Mouse (Mus musculus) bone marrow, adult 2 months (tissue): Measurements from ENCODE around the gene Kera. TPM values are rescaled to one million over a fixed set of nuclear protein-coding genes. Genes with fewer than 3 reads are reported as not detected.

Source experiments
- H3K27ac ChIP-seq: fragments of 200-500 bp; 2 replicates; pipeline ENCODE4 v1.5.1; 2012; ENCODE audit warnings: low read depth, mild to moderate bottlenecking, control low read depth, inconsistent platforms, low read length; ENCODE audit not compliant: control insufficient read depth, poor library complexity, insufficient read depth
- H3K4me1 ChIP-seq: fragments of 200-500 bp; 2 replicates; pipeline ENCODE4 v1.6.1; 2011; ENCODE audit warnings: low read length; ENCODE audit not compliant: control insufficient read depth, insufficient read depth
- H3K4me3 ChIP-seq: fragments of 200-500 bp; replicated peaks from 2 replicates; pipeline ENCODE3; 2011; ENCODE audit warnings: mild to moderate bottlenecking, low read depth, low read length, control low read depth; ENCODE audit not compliant: control insufficient read depth
- CTCF ChIP-seq: fragments of 200-500 bp; IDR thresholded peaks from 2 replicates; pipeline ENCODE4 v1.5.1; 2011; ENCODE audit warnings: low read length, control low read depth; ENCODE audit not compliant: control insufficient read depth, insufficient read depth
- POLR2A ChIP-seq: fragments of 200-500 bp; IDR thresholded peaks from 2 replicates; pipeline ENCODE4 v1.6.1; 2011; ENCODE audit warnings: low read depth, mild to moderate bottlenecking, control low read depth, low read length, borderline replicate concordance; ENCODE audit not compliant: control insufficient read depth
- WGBS: fragments of 180-500 bp; shearing (Covaris S2); methylation state at CpG from one replicate; pipeline ENCODE4 v1.1.7; 2018; 5-methylcytosine and 5-hydroxymethylcytosine counted together
- polyA plus RNA-seq: library from polyadenylated mRNA; stranded (reverse); fragments of >200 nt; gene quantifications from 2 replicates; pipeline ENCODE4 v1.2.4, GENCODE M21; 2011; ENCODE audit warnings: low replicate concordance; ENCODE audit not compliant: missing spikeins, insufficient read depth, insufficient read length

Kera gene
- polyA plus RNA-seq, 1 experiment = not detected

GRCm38 (mm10) chr10:97591685-97592084, 15.0 kb upstream of the Kera start:
- Histone ChIP-seq H3K27ac (no peak overlapping the region), H3K4me1 (no peaks in the 10 kb centered on the region), H3K4me3 (no peak overlapping the region)
- no peak for TF ChIP-seq CTCF
- TF ChIP-seq POLR2A = no peak
- WGBS = 63% methylated on average over 3 of the region's 3 CpGs

DNA sequence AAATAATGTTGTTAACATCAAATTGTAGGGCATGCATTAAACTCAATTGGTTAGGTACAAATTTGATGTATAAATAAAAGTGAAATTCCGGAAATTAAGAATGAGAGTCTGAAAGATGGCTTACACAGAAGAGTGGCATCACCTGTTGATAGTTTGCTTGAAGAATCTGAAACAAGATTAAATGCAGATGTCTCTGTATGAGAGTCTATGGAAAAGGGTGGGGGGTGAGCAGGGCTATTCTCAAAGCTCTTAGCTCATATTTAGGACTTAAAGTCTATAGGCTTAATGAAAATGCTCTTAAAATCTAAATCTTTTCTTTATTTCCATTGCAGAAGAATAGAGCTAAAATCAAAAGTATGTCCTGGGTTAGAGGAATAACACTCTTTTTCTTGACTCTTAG, 11.0 kb upstream of the Kera start:
- Histone ChIP-seq H3K27ac (no peak overlapping the region), H3K4me1 (no peaks in the 10 kb centered on the region), H3K4me3 (no peak overlapping the region)
- WGBS = 67% methylated on average over 1 of the region's 1 CpGs
- TF ChIP-seq CTCF = no peak

- H3K4me1 ChIP-seq = no peaks in the 10 kb centered on the region
- H3K27ac ChIP-seq = no peak overlapping the region
- H3K4me3 ChIP-seq = no peak overlapping the region
- 59% methylated on average over 4 of the region's 4 CpGs for WGBS
- no peak for TF ChIP-seq CTCF
- no peak for TF ChIP-seq POLR2A
Observed at GRCm38 (mm10) chr10:97601744-97602143, 4.9 kb upstream of the Kera start.

- Histone ChIP-seq H3K4me1 (no peaks in the 10 kb centered on the region), H3K4me3 (no peak overlapping the region), H3K27ac (no peak overlapping the region)
- TF ChIP-seq CTCF = no peak
- no peak for TF ChIP-seq POLR2A
Observed at GRCm38 (mm10) chr10:97603256-97603655, 3.4 kb upstream of the Kera start.

DNA sequence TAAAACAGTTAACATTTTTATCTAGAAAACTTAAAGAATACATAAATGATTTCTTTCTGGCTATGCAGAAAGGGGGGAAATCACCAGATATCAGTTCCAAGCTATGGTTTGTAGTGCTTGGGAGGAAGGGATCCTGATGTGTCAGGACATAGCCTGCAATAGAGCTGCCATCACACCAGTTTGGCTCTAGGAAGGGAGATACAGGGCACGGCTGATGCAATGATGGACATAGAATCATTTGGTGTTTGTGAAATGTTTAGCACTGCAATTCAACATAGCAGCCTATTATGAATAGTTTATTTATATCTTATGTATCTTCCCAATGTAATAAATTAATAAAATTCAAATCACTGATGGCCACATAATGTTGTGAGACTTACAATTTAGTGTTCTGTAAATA, 15.6 kb downstream of the Kera start:
- Histone ChIP-seq H3K4me3 (no peak overlapping the region), H3K4me1 (no peaks in the 10 kb centered on the region), H3K27ac (no peak overlapping the region)
- TF ChIP-seq POLR2A (no peak), CTCF (no peak)
- WGBS = 93% methylated on average over 1 of the region's 1 CpGs

DNA sequence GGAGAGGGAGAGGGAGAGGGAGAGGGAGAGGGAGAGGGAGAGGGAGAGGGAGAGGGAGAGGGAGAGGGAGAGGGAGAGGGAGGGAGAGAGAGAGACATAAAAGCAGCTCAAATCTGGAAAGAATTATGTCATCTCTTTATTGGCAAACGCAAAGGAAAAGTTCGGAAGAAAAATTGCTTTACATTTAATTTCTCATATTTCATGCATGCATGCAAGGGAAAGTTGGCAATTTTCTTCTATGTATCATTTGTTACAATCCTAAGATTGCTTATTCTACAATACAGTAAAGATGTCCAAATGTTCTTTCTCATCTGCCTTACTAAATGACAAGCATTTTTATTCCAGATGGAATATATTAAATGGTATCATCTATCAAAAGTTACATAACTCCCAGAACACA, 17.7 kb downstream of the Kera start:
- H3K4me3 ChIP-seq = no peak overlapping the region
- H3K4me1 ChIP-seq = no peaks in the 10 kb centered on the region
- no peak overlapping the region for H3K27ac ChIP-seq
- 71% methylated on average over 2 of the region's 2 CpGs for WGBS
- no peak for TF ChIP-seq CTCF
- no peak for TF ChIP-seq POLR2A

- WGBS = 40% methylated on average over 4 of the region's 4 CpGs
- Histone ChIP-seq H3K4me3 (no peak overlapping the region), H3K27ac (no peak overlapping the region), H3K4me1 (no peaks in the 10 kb centered on the region)
- TF ChIP-seq POLR2A (no peak), CTCF (no peak)
Observed at GRCm38 (mm10) chr10:97625116-97625515, 18.4 kb downstream of the Kera start.

DNA sequence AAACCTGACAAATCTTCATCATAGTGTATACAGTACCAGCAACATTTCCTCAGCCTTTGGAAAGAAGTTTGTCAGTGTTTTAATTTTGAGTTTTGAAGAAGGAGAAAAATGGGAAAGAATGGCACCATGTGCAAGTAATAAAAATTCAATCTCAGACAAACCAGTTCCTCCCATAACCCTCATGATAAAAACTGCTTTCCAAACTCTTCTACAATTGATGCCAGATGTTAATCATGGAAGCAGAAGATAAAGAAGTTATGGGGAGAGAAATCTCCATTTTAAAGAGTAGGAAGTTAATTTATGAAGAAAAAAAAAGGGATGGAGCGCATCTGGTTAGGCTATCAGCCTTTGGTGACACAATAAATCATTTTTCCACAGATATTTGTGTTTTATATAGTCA, 19.9 kb downstream of the Kera start:
- Histone ChIP-seq H3K27ac (no peak overlapping the region), H3K4me3 (no peak overlapping the region), H3K4me1 (no peaks in the 10 kb centered on the region)
- TF ChIP-seq CTCF = no peak
- no peak for TF ChIP-seq POLR2A
- 69% methylated on average over 1 of the region's 1 CpGs for WGBS

DNA sequence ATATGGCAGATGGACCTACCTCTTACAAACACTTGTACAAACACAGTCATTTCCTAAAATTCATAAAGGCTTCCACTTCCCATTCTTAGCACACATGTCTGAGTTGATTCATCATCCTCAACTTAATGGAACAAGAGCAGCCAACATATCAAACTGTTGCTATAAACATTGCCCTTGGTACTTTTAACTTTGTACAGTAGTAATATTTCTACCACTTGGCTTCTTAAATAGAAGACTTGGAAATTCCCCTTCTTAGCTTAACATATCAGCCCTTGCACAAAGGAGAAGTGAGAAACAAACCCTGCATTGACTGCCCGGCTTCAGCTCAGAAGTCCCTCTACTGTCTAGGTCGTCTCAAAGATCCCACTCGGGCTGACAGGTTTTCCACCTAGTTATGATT, 24.4 kb downstream of the Kera start:
- WGBS = 74% methylated on average over 3 of the region's 3 CpGs

DNA sequence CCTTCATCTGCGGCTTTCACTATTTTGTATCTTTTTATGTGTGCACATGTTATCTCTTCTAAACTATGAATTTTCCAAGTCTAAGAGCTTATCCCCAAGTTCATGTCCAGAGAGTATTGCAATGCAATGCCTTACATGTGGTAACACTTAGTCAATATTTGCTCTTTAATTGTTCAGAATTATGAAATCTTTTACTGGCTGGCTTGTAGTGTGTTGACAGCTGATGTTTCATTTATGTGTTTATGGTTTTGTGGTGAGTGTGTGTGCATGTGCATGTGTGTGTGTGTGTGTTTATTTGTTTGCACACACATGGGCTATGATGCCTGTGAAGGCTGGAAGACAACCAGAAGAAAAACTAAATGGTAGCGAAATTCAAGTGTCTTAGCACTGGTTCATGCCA, 35.2 kb downstream of the Kera start:
- Histone ChIP-seq H3K4me3 (no peak overlapping the region), H3K4me1 (no peaks in the 10 kb centered on the region), H3K27ac (no peak overlapping the region)
- WGBS = 72% methylated on average over 2 of the region's 2 CpGs
- TF ChIP-seq CTCF (no peak), POLR2A (no peak)

More for the DNA sequence above, 24.4 kb downstream of the Kera start:
- Histone ChIP-seq H3K4me1 (no peaks in the 10 kb centered on the region), H3K27ac (no peak overlapping the region), H3K4me3 (no peak overlapping the region)
- no peak for TF ChIP-seq POLR2A
- no peak for TF ChIP-seq CTCF
